Mouse (Mus musculus) kidney, embryonic 14.5 days (tissue): ENCODE measurements around the gene Olfr1015. TPM values are rescaled to one million over a fixed set of nuclear protein-coding genes. Genes with fewer than 3 reads are reported as not detected.

Experiments used
- polyA plus RNA-seq: library from polyadenylated mRNA; unstranded; fragments of >200 nt; fragmentation: Nextera tagmentation; extraction: Ambion mirVana; gene quantifications from 2 replicates; pipeline ENCODE4 v1.2.1, GENCODE M21; 2014

The Olfr1015 gene
- polyA plus RNA-seq, 1 experiment from 2014 or later, result not detected

Other genes starting within 250 kb of the Olfr1015 start
- gene Olfr996, start 202.8 kb upstream of the Olfr1015 start, polyA plus RNA-seq, result not detected in 2 replicates
- gene Olfr998, start 193.1 kb upstream of the Olfr1015 start, polyA plus RNA-seq, result not detected in 2 replicates
- gene Olfr1000, start 170.1 kb upstream of the Olfr1015 start, polyA plus RNA-seq, result not detected in 2 replicates
- gene Olfr1002, start 131.3 kb upstream of the Olfr1015 start, polyA plus RNA-seq, result not detected in 2 replicates
- gene Olfr154, start 117.6 kb upstream of the Olfr1015 start, polyA plus RNA-seq, result not detected in 2 replicates
- not detected in 2 replicates for gene Olfr1006, start 103.2 kb upstream of the Olfr1015 start, polyA plus RNA-seq
- gene Olfr1008, start 92.6 kb upstream of the Olfr1015 start, polyA plus RNA-seq, result not detected in 2 replicates
- gene Olfr1009, start 66.6 kb upstream of the Olfr1015 start, polyA plus RNA-seq, result not detected in 2 replicates
- not detected in 2 replicates for gene Olfr1012, start 19.3 kb upstream of the Olfr1015 start, polyA plus RNA-seq
- gene Olfr1013, start 14.9 kb upstream of the Olfr1015 start, polyA plus RNA-seq, result not detected in 2 replicates
- gene Olfr1014, start 9.3 kb upstream of the Olfr1015 start, polyA plus RNA-seq, result not detected in 2 replicates
- gene Olfr1016, start 20.5 kb downstream of the Olfr1015 start, polyA plus RNA-seq, result not detected in 2 replicates
- not detected in 2 replicates for gene Olfr1018, start 36.5 kb downstream of the Olfr1015 start, polyA plus RNA-seq
- gene Olfr1019, start 63.5 kb downstream of the Olfr1015 start, polyA plus RNA-seq, result not detected in 2 replicates
- gene Olfr1020, start 65.0 kb downstream of the Olfr1015 start, polyA plus RNA-seq, result not detected in 2 replicates
- gene Olfr1022, start 86.6 kb downstream of the Olfr1015 start, polyA plus RNA-seq, result not detected in 2 replicates
- gene Olfr1023, start 103.6 kb downstream of the Olfr1015 start, polyA plus RNA-seq, result not detected in 2 replicates
- gene Olfr1024, start 123.0 kb downstream of the Olfr1015 start, polyA plus RNA-seq, result not detected in 2 replicates
- gene Olfr1025-ps1, start 133.2 kb downstream of the Olfr1015 start, polyA plus RNA-seq, result not detected in 2 replicates
- gene Olfr1026, start 139.5 kb downstream of the Olfr1015 start, polyA plus RNA-seq, result not detected in 2 replicates
- gene Olfr1028, start 168.4 kb downstream of the Olfr1015 start, polyA plus RNA-seq, result not detected in 2 replicates
- gene Olfr1029, start 191.9 kb downstream of the Olfr1015 start, polyA plus RNA-seq, result not detected in 2 replicates
- gene Olfr1030, start 197.3 kb downstream of the Olfr1015 start, polyA plus RNA-seq, result not detected in 2 replicates
- gene Olfr1031, start 208.3 kb downstream of the Olfr1015 start, polyA plus RNA-seq, result not detected in 2 replicates
- gene Olfr1032, start 223.5 kb downstream of the Olfr1015 start, polyA plus RNA-seq, result not detected in 2 replicates
- 1.3 and 3.2 TPM in 2 replicates for gene Olfr1033, start 238.6 kb downstream of the Olfr1015 start, polyA plus RNA-seq